Mouse (Mus musculus) kidney, postnatal 36 days (tissue): ENCODE results near the gene Phrf1.
"Not testable (repeated sequence)": the region's sequence is repeated elsewhere in the genome, so short reads cannot be mapped to it uniquely, and the experiment has no call there.

ENCODE experiments used
- DNase-seq, 2 experiments: peaks; one replicate each; pipeline ENCODE4 v3.0.0; 2021 to 2022; ENCODE audit warnings: mixed read lengths in 2 of 2

Phrf1 gene

GRCm38 (mm10) chr7:141213605-141214235 is 14.9 kb upstream of the Phrf1 start, which contains the start of gene Lmntd2:
Gene Lmntd2, minus strand, starts transcription at chr7:141214080.
- no peak for DNase-seq

- no peak for DNase-seq
Measured at GRCm38 (mm10) chr7:141214310-141214709, 14.3 kb upstream of the Phrf1 start.

- peak; percentile 98 for DNase-seq
Measured at GRCm38 (mm10) chr7:141215101-141215879, 13.3 kb upstream of the Phrf1 start, which contains the start of gene Rassf7. Gene Rassf7, plus strand, starts transcription at chr7:141215860.

GRCm38 (mm10) chr7:141215880-141216733 is 12.5 kb upstream of the Phrf1 start:
- peak; percentile 91 to 97 for DNase-seq

GRCm38 (mm10) chr7:141216894-141217293 is 11.7 kb upstream of the Phrf1 start:
- no peak for DNase-seq

- peak in 1 of 2 experiments; percentile 20 for DNase-seq
Measured at GRCm38 (mm10) chr7:141217343-141218013, 11.1 kb upstream of the Phrf1 start.

GRCm38 (mm10) chr7:141218141-141218540 is 10.4 kb upstream of the Phrf1 start:
- DNase-seq, result no peak

- peak in 1 of 2 experiments; percentile 19 for DNase-seq
Measured at GRCm38 (mm10) chr7:141218557-141219133, 9.9 kb upstream of the Phrf1 start.

- no peak for DNase-seq
Measured at GRCm38 (mm10) chr7:141219558-141220099, 9.0 kb upstream of the Phrf1 start.

GRCm38 (mm10) chr7:141220377-141220776 is 8.2 kb upstream of the Phrf1 start:
- no peak for DNase-seq

GRCm38 (mm10) chr7:141221249-141222125 is 7.1 kb upstream of the Phrf1 start:
- peak; percentile 98 for DNase-seq

GRCm38 (mm10) chr7:141222126-141222467 is 6.5 kb upstream of the Phrf1 start:
- no peak for DNase-seq

- DNase-seq, result no peak
Measured at GRCm38 (mm10) chr7:141222696-141223215, 5.8 kb upstream of the Phrf1 start.

- no peak for DNase-seq
Measured at GRCm38 (mm10) chr7:141226535-141226934, 2.0 kb upstream of the Phrf1 start.

- DNase-seq, result no peak
Measured at GRCm38 (mm10) chr7:141227796-141228195, 788 bp upstream of the Phrf1 start.

GRCm38 (mm10) chr7:141229702-141230101 is 1.1 kb downstream of the Phrf1 start:
- no peak for DNase-seq

GRCm38 (mm10) chr7:141230570-141230969 is 2.0 kb downstream of the Phrf1 start:
- DNase-seq, result no peak

GRCm38 (mm10) chr7:141231111-141231510 is 2.5 kb downstream of the Phrf1 start:
- no peak for DNase-seq

GRCm38 (mm10) chr7:141231551-141231950 is 3.0 kb downstream of the Phrf1 start:
- DNase-seq, result no peak

- not testable (repeated sequence) for DNase-seq
Measured at GRCm38 (mm10) chr7:141250486-141250885, 21.9 kb downstream of the Phrf1 start.

GRCm38 (mm10) chr7:141256159-141256558 is 27.6 kb downstream of the Phrf1 start:
- DNase-seq, result no peak
